Comparison of ENCODE assay signal across 18 mouse cellular contexts in genomic region chr13:48018606-48019005, GRCm38 (mm10).
A peak's percentile ranks its signal among the peaks of the same experiment; 100 is the strongest.
DNase-seq lines count a peak whose midpoint lies in the region; ATAC-seq and TF ChIP-seq lines count a peak whose summit lies in the region.
"Had no signal": no experiment of that assay in that cellular context is flagged by ENCODE, and none has a peak within 500 bp of the region (broad histone marks: within the 10 kb centered on the region; RNA-seq: fewer than 3 reads in every experiment).

No protein-coding gene starts in this region.

- H3K4me3 ChIP-seq in gastrocnemius, adult 2 months, result peak overlapping the region; percentile 43; the same call in 1 of the 2 replicates
- H3K4me3 ChIP-seq in kidney, embryonic 16.5 days (ENCODE audit: low read length), result no peak overlapping the region
- no peak overlapping the region for H3K4me3 ChIP-seq in ES-E14 (ENCODE audit: insufficient read depth in 1 of 2, low read depth in 1 of 2, low read length in 2 of 2, poor library complexity in 1 of 2, severe bottlenecking in 1 of 2)
- no peak overlapping the region for H3K4me3 ChIP-seq in embryonic facial prominence, embryonic 11.5 days (ENCODE audit: low read depth, low read length)
- H3K4me3 ChIP-seq: embryonic facial prominence, embryonic 15.5 days; forebrain, embryonic 12.5 days; midbrain, embryonic 13.5 days had no signal

- no peak overlapping the region for H3K27ac ChIP-seq in gastrocnemius, adult 2 months
- H3K27ac ChIP-seq in kidney, embryonic 16.5 days (ENCODE audit: low read length), result no peak overlapping the region
- no peak overlapping the region for H3K27ac ChIP-seq in ES-E14 (ENCODE audit: insufficient read depth, low read depth, low read length, poor library complexity, severe bottlenecking)
- H3K27ac ChIP-seq in embryonic facial prominence, embryonic 11.5 days (replicated peaks; ENCODE audit: low read depth, low read length), result no peak overlapping the region
- H3K27ac ChIP-seq: embryonic facial prominence, embryonic 15.5 days; hindbrain, postnatal 0 days; macrophage; midbrain, embryonic 13.5 days had no signal

- no peaks in the 10 kb centered on the region for H3K36me3 ChIP-seq in kidney, embryonic 16.5 days (ENCODE audit: insufficient read depth, low read length)
- H3K36me3 ChIP-seq in ES-E14 (ENCODE audit: control insufficient read depth, insufficient read depth, low read length, poor library complexity, severe bottlenecking), result no peaks in the 10 kb centered on the region
- no peaks in the 10 kb centered on the region for H3K36me3 ChIP-seq in embryonic facial prominence, embryonic 11.5 days (replicated peaks; ENCODE audit: control insufficient read depth, insufficient read depth, low read depth, low read length)
- H3K36me3 ChIP-seq: embryonic facial prominence, embryonic 15.5 days; forebrain, embryonic 12.5 days; G1E; midbrain, embryonic 13.5 days had no signal

- in situ Hi-C loops in ES-E14 (cut with MboI; ENCODE audit: low sequenced_read_pairs in 2 of 2, unreplicated experiment in 2 of 2), result loop anchor here (10.0 to 25.0 kb wide), 3 partner anchors 256 to 446 kb away; no protein-coding TSS in a partner anchor

- no peak for TF ChIP-seq CTCF in gastrocnemius, adult 2 months (IDR thresholded peaks at IDR 0.05)

- H3K27me3 ChIP-seq in kidney, embryonic 16.5 days (ENCODE audit: insufficient read depth, low read length), result no peaks in the 10 kb centered on the region
- no peaks in the 10 kb centered on the region for H3K27me3 ChIP-seq in embryonic facial prominence, embryonic 11.5 days (ENCODE audit: control insufficient read depth, insufficient read depth, low read length)
- H3K27me3 ChIP-seq: embryonic facial prominence, embryonic 15.5 days; forebrain, embryonic 12.5 days; midbrain, embryonic 13.5 days had no signal

- H3K4me2 ChIP-seq in kidney, embryonic 16.5 days (replicated peaks; ENCODE audit: low read depth, low read length), result no peak overlapping the region
- no peak overlapping the region for H3K4me2 ChIP-seq in embryonic facial prominence, embryonic 11.5 days (ENCODE audit: low read depth, low read length)
- H3K4me2 ChIP-seq: embryonic facial prominence, embryonic 15.5 days; forebrain, embryonic 12.5 days; heart, embryonic 11.5 days; lung, embryonic 14.5 days; midbrain, embryonic 13.5 days had no signal

- H3K4me1 ChIP-seq in kidney, embryonic 16.5 days (ENCODE audit: insufficient read depth, low read length), result peaks cover 3% of the 10 kb centered on the region; the same call in 1 of the 2 replicates
- H3K4me1 ChIP-seq in ES-E14 (ENCODE audit: control insufficient read depth in 2 of 2, insufficient read depth in 2 of 2, low read length in 2 of 2, poor library complexity in 1 of 2), result no peaks in the 10 kb centered on the region; a peak in 1 of 4 replicates
- no peaks in the 10 kb centered on the region for H3K4me1 ChIP-seq in embryonic facial prominence, embryonic 11.5 days (ENCODE audit: control insufficient read depth, insufficient read depth, low read length)

- ATAC-seq in kidney, embryonic 16.5 days (ENCODE audit: low FRiP score, low TSS enrichment), result no peak
- ATAC-seq in embryonic facial prominence, embryonic 11.5 days (replicated peaks; ENCODE audit: insufficient number of reproducible peaks, low FRiP score, low TSS enrichment, low read depth), result no peak
- ATAC-seq: hindbrain, postnatal 0 days; midbrain, embryonic 13.5 days had no signal

- H3K9me3 ChIP-seq in kidney, embryonic 16.5 days (ENCODE audit: low read length), result no peaks in the 10 kb centered on the region
- no peaks in the 10 kb centered on the region for H3K9me3 ChIP-seq in ES-E14 (ENCODE audit: control insufficient read depth, insufficient read depth, low read depth, low read length)
- no peaks in the 10 kb centered on the region for H3K9me3 ChIP-seq in embryonic facial prominence, embryonic 11.5 days (replicated peaks; ENCODE audit: control insufficient read depth, low read length)
- H3K9me3 ChIP-seq: embryonic facial prominence, embryonic 15.5 days; forebrain, embryonic 12.5 days; midbrain, embryonic 13.5 days had no signal

- intact Hi-C loops in gastrocnemius, adult 2 months (cut with DNase I), result no loop called here

- H3K9ac ChIP-seq in kidney, embryonic 16.5 days (replicated peaks; ENCODE audit: low read length), result no peak overlapping the region
- no peak overlapping the region for H3K9ac ChIP-seq in ES-E14 (ENCODE audit: insufficient read depth, low read depth, low read length, poor library complexity, severe bottlenecking)
- H3K9ac ChIP-seq in embryonic facial prominence, embryonic 11.5 days (replicated peaks; ENCODE audit: low read length), result no peak overlapping the region
- H3K9ac ChIP-seq: embryonic facial prominence, embryonic 15.5 days; lung, embryonic 14.5 days; midbrain, embryonic 13.5 days had no signal

- DNase-seq in gastrocnemius, adult 2 months, result no peak
- no peak for DNase-seq in gastrocnemius, postnatal 4 days (ENCODE audit: low spot score in 2 of 2)
- peak; percentile 14 for DNase-seq in kidney, postnatal 14 days
- DNase-seq in ES-E14 (ENCODE audit: low read depth, low spot score), result no peak
- peak; percentile 13 for DNase-seq in embryonic facial prominence, embryonic 11.5 days (ENCODE audit: low spot score)
- DNase-seq in layer of hippocampus, postnatal 25 days (ENCODE audit: extremely low spot score in 1 of 2, low spot score in 1 of 2), result no peak
- DNase-seq: adrenal gland, postnatal 10 days; cerebellum, adult 11 months; lung, embryonic 14.5 days; retina, postnatal 1 day had no signal

- WGBS in kidney, embryonic 16.5 days, result 62% methylated on average over 5 of the region's 5 CpGs
- 77% methylated on average over 5 of the region's 5 CpGs for WGBS in embryonic facial prominence, embryonic 11.5 days

TF ChIP-seq in ES-E14, 5 proteins besides CTCF, POLR2A, EP300 and RAD21:
- TF ChIP-seq HCFC1 (IDR thresholded peaks at IDR 0.05; ENCODE audit: borderline replicate concordance, insufficient read depth, low read length), result no peak
- TF ChIP-seq ZC3H11A (IDR thresholded peaks at IDR 0.05; ENCODE audit: borderline replicate concordance, low read depth, low read length), result 0 out of 2 replicates have a peak, but pooled peaks have one; percentile 1
TF ChIP-seq in ES-E14: peak in this region for 1.

Comparison
In these comparisons a context has a peak if more than half of its experiments do, and no peak if none do; other contexts are left out.
1. DNase-seq: peak in kidney, postnatal 14 days (single experiment) and embryonic facial prominence, embryonic 11.5 days (single experiment); none in gastrocnemius, adult 2 months (single experiment), gastrocnemius, postnatal 4 days (0 of 2), ES-E14 (single experiment) and layer of hippocampus, postnatal 25 days (0 of 2).